Mouse (Mus musculus): ENCODE results near the gene Stx8. TPM values are rescaled to one million over a fixed set of nuclear protein-coding genes. Genes with fewer than 3 reads are reported as not detected.

Stx8 gene
- polyA plus RNA-seq, 1 experiment = 60.8 TPM

GRCm38 (mm10) chr11:67953604-67954003 is 12.4 kb upstream of the Stx8 start:
- H3K27ac ChIP-seq (replicated peaks; ENCODE audit: low read depth, low read length) = no peak overlapping the region
- H3K4me3 ChIP-seq (ENCODE audit: insufficient read depth, low read depth, low read length) = no peak overlapping the region
- no peaks in the 10 kb centered on the region for H3K4me1 ChIP-seq (ENCODE audit: control insufficient read depth, insufficient read depth, insufficient read length, low read length)

DNA sequence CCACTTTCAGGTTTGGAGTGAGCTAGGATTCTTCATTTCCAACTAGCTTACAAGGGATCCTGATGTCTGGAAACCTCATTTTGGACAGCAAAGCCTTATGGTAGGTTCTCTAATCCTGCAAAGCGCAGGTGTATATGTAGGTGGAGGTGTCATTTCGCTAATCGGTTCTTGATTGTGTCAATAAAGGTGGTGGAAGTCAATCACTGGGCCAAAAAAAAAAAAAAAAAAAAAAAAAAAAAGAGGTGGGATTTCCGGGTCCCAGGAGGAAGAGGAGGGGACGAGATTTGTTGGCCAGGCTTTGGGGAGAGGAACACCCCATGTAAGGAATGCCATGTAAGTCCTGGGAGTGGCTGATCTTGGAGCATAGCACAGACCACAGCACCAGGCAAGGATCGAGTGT is 11.6 kb upstream of the Stx8 start:
- Histone ChIP-seq H3K27ac (replicated peaks; ENCODE audit: low read depth, low read length) (no peak overlapping the region), H3K4me3 (ENCODE audit: insufficient read depth, low read depth, low read length) (no peak overlapping the region), H3K4me1 (ENCODE audit: control insufficient read depth, insufficient read depth, insufficient read length, low read length) (no peaks in the 10 kb centered on the region)

- Histone ChIP-seq H3K4me3 (ENCODE audit: insufficient read depth, low read depth, low read length) (no peak overlapping the region), H3K27ac (replicated peaks; ENCODE audit: low read depth, low read length) (no peak overlapping the region), H3K4me1 (ENCODE audit: control insufficient read depth, insufficient read depth, insufficient read length, low read length) (peaks cover 2% of the 10 kb centered on the region; the same call in 1 of the 2 replicates)
Observed at GRCm38 (mm10) chr11:67964110-67964509, 1.9 kb upstream of the Stx8 start.

GRCm38 (mm10) chr11:67965242-67965883 is 630 bp upstream of the Stx8 start, which contains the start of gene Cfap52:
Gene Cfap52, minus strand, starts transcription at chr11:67965651.
- Histone ChIP-seq H3K27ac (replicated peaks; ENCODE audit: low read depth, low read length) (0 out of 2 replicates have a peak within 1 kb of the TSS, but pooled peaks have one; percentile 35), H3K4me1 (ENCODE audit: control insufficient read depth, insufficient read depth, insufficient read length, low read length) (peaks cover 2% of the 10 kb centered on the region; the same call in 1 of the 2 replicates), H3K4me3 (ENCODE audit: insufficient read depth, low read depth, low read length) (peak within 1 kb of the TSS; percentile 96)

DNA sequence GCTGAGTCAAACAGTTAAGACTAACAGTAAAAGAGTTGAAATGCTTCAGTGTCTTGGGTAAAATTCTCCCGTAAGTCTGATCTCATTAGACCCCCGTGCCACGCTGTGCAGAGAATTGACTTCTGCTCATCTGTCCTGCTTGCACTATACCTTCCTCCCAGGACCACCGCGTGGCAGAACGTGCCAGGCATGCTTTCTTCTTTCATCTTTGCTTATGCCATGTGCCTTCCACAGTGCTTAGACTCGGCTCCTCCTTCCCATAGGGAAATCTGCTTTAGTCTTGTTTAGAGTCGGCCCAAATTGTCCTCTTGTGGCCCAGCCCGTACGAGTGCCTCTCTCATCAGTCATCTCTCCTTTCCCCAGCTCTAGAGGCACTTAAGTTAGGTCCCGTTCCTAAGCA is 1.8 kb downstream of the Stx8 start:
- Histone ChIP-seq H3K27ac (replicated peaks; ENCODE audit: low read depth, low read length) (no peak overlapping the region), H3K4me1 (ENCODE audit: control insufficient read depth, insufficient read depth, insufficient read length, low read length) (peaks cover 2% of the 10 kb centered on the region; the same call in 1 of the 2 replicates), H3K4me3 (ENCODE audit: insufficient read depth, low read depth, low read length) (0 out of 2 replicates have a peak overlapping the region, but pooled peaks have one; percentile 21)

DNA sequence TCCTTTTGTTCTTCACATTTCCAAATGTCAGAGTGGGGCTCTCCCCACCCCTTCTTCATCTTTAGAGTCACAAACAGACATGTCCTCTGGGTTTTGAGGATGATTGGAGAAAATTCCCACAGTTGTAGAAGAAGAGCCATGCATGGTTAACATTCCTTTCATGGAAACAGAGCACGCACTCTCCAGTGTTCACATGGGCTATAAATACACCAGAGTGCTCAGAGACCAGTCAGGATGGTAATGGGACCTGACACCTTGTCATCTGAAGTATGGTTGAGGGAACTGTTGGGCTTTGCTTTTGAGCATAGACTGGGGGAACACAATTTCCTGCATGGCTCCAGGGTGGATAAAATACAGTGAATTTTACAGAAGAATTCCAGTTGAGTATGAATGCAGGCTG is 6.6 kb downstream of the Stx8 start:
- peaks cover 2% of the 10 kb centered on the region; the same call in 1 of the 2 replicates for H3K4me1 ChIP-seq (ENCODE audit: control insufficient read depth, insufficient read depth, insufficient read length, low read length)
- no peak overlapping the region for H3K27ac ChIP-seq (replicated peaks; ENCODE audit: low read depth, low read length)
- H3K4me3 ChIP-seq (ENCODE audit: insufficient read depth, low read depth, low read length) = no peak overlapping the region

DNA sequence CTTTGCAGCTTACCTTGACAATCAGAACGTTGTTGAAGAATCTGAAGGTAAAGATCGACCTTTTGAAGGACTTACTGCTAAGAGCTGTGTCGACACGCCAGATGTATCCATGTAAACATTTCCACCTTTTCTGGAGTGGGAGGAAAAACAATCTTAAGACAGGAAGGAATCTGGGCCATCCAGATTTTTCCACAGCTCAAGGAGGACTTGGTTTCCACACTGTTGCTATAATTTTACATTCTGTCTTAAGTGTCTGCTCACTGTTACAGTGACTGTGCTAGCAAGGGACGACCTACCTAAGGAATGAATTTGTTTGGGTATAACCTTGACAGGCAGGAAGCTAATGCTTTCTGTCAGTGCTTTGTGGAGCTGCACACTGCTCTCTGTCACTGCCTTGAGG is 7.2 kb downstream of the Stx8 start:
- no peaks in the 10 kb centered on the region for H3K4me1 ChIP-seq (ENCODE audit: control insufficient read depth, insufficient read depth, insufficient read length, low read length)
- no peak overlapping the region for H3K27ac ChIP-seq (replicated peaks; ENCODE audit: low read depth, low read length)
- no peak overlapping the region for H3K4me3 ChIP-seq (ENCODE audit: insufficient read depth, low read depth, low read length)

DNA sequence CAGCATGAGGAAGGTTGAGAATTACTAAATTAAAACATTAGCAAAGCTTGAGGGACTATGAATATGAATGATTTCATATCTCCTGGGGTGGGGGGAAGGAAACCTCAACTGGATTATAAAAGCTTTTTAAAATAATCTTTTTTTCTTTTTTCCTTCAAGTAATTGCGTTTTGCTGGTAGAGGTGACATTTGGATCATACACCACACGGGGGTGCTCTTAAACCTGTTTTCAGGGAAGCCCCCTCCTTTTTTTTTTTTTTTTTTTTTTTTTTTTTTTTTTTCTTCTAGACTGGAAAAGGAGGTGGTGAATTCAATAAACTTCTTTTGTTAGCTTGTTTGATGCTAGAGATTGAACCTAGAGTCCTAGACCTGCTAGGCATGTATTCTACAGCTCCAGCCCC is 9.3 kb downstream of the Stx8 start:
- Histone ChIP-seq H3K4me3 (ENCODE audit: insufficient read depth, low read depth, low read length) (no peak overlapping the region), H3K27ac (replicated peaks; ENCODE audit: low read depth, low read length) (no peak overlapping the region), H3K4me1 (ENCODE audit: control insufficient read depth, insufficient read depth, insufficient read length, low read length) (no peaks in the 10 kb centered on the region)

- no peak overlapping the region for H3K27ac ChIP-seq (replicated peaks; ENCODE audit: low read depth, low read length)
- H3K4me3 ChIP-seq (ENCODE audit: insufficient read depth, low read depth, low read length) = no peak overlapping the region
- H3K4me1 ChIP-seq (ENCODE audit: control insufficient read depth, insufficient read depth, insufficient read length, low read length) = no peaks in the 10 kb centered on the region
Observed at GRCm38 (mm10) chr11:67983564-67983963, 17.6 kb downstream of the Stx8 start.

GRCm38 (mm10) chr11:67991240-67991639 is 25.2 kb downstream of the Stx8 start:
- no peak overlapping the region for H3K4me3 ChIP-seq (ENCODE audit: insufficient read depth, low read depth, low read length)
- no peaks in the 10 kb centered on the region for H3K4me1 ChIP-seq (ENCODE audit: control insufficient read depth, insufficient read depth, insufficient read length, low read length)
- H3K27ac ChIP-seq (replicated peaks; ENCODE audit: low read depth, low read length) = no peak overlapping the region

GRCm38 (mm10) chr11:67995965-67996364 is 30.0 kb downstream of the Stx8 start:
- no peak overlapping the region for H3K27ac ChIP-seq (replicated peaks; ENCODE audit: low read depth, low read length)
- no peaks in the 10 kb centered on the region for H3K4me1 ChIP-seq (ENCODE audit: control insufficient read depth, insufficient read depth, insufficient read length, low read length)
- no peak overlapping the region for H3K4me3 ChIP-seq (ENCODE audit: insufficient read depth, low read depth, low read length)

DNA sequence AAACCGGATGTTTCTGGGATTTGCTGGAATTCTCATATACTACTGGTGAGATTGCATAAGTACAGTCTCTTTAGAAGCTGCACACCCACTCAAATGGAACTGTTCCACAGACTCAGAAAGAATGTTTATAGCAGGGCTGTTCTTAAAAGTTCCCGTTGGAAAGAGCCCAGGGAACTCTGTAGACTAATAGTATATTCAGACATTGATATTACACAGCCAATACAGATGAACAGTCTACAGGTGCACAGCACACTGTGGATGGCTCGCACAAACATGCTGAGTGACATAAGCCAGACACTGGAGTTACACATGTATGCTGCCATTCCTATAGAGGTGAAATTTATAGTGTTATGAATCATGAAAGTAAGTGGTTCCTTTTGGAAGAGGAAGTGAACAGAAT is 32.9 kb downstream of the Stx8 start:
- Histone ChIP-seq H3K4me1 (ENCODE audit: control insufficient read depth, insufficient read depth, insufficient read length, low read length) (no peaks in the 10 kb centered on the region), H3K4me3 (ENCODE audit: insufficient read depth, low read depth, low read length) (no peak overlapping the region), H3K27ac (replicated peaks; ENCODE audit: low read depth, low read length) (no peak overlapping the region)

- H3K27ac ChIP-seq (replicated peaks; ENCODE audit: low read depth, low read length) = no peak overlapping the region
- H3K4me3 ChIP-seq (ENCODE audit: insufficient read depth, low read depth, low read length) = no peak overlapping the region
- no peaks in the 10 kb centered on the region for H3K4me1 ChIP-seq (ENCODE audit: control insufficient read depth, insufficient read depth, insufficient read length, low read length)
Observed at GRCm38 (mm10) chr11:67999629-68000028, 33.6 kb downstream of the Stx8 start.

DNA sequence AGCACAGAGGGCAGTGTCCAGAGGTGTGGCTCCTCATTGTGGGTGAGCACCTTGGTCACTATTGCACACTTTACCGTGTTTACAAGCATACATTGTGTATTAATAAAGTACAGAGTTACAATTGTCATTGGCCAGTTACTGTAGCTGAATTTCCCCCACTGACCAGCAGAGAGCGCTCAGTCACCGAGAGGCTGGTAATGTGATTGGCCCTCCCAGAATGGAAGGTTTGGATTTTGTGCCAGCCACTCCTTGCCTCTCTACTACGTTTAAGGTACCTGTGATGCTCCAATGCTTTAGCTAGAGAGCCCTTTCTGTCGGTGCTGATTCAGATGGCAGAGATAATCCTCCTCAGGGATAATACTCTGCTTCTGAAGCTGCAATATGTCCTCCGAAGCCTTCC is 38.2 kb downstream of the Stx8 start:
- Histone ChIP-seq H3K4me1 (ENCODE audit: control insufficient read depth, insufficient read depth, insufficient read length, low read length) (no peaks in the 10 kb centered on the region), H3K27ac (replicated peaks; ENCODE audit: low read depth, low read length) (no peak overlapping the region), H3K4me3 (ENCODE audit: insufficient read depth, low read depth, low read length) (no peak overlapping the region)

- Histone ChIP-seq H3K4me3 (ENCODE audit: insufficient read depth, low read depth, low read length) (no peak overlapping the region), H3K27ac (replicated peaks; ENCODE audit: low read depth, low read length) (no peak overlapping the region), H3K4me1 (ENCODE audit: control insufficient read depth, insufficient read depth, insufficient read length, low read length) (no peaks in the 10 kb centered on the region)
Observed at GRCm38 (mm10) chr11:68006216-68006789, 40.3 kb downstream of the Stx8 start.

DNA sequence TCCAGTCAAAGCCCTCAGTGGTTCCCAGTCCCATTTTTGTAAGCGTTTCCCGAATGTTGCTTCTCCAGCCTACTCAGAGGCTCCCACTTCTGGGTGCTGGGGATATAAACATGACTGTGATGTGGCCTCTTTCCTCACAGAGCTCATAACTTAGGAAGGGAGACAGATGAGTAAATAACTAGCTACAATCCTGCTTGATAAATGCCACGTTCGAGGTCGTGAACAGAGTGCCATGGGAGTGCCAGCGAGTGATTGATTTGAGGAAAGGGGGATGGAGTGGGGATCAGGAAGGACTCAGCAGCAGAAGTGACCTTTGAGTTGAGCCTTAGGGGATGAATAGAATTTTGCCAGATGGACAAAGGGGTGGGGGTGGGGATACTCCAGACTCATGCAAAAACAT is 41.7 kb downstream of the Stx8 start:
- no peak overlapping the region for H3K4me3 ChIP-seq (ENCODE audit: insufficient read depth, low read depth, low read length)
- no peaks in the 10 kb centered on the region for H3K4me1 ChIP-seq (ENCODE audit: control insufficient read depth, insufficient read depth, insufficient read length, low read length)
- no peak overlapping the region for H3K27ac ChIP-seq (replicated peaks; ENCODE audit: low read depth, low read length)

Measured in brown adipose tissue, adult 24 weeks (tissue).